Mouse (Mus musculus) neural tube, embryonic 13.5 days (tissue): Measurements from ENCODE around the gene Iglon5. TPM values are rescaled to one million over a fixed set of nuclear protein-coding genes. Genes with fewer than 3 reads are reported as not detected.
A peak's percentile ranks its signal among the peaks of the same experiment; 100 is the strongest.

Experiments used
- ATAC-seq: fragments of 200-750 bp; cut with Nextera tagmentation; 2 replicates; pipeline ENCODE4 v1.8.0; 2017; ENCODE audit warnings: low read depth, mild to moderate bottlenecking, moderate TSS enrichment, moderate library complexity
- H3K27ac ChIP-seq: fragments of 300-500 bp; sonication (generic); replicated peaks from 2 replicates; pipeline ENCODE4 v1.5.1; 2015; ENCODE audit warnings: moderate library complexity, mild to moderate bottlenecking, inconsistent platforms
- H3K27me3 ChIP-seq: fragments of 300-500 bp; sonication (generic); 2 replicates; pipeline ENCODE4 v1.6.1; 2015; ENCODE audit warnings: mild to moderate bottlenecking, inconsistent platforms
- H3K36me3 ChIP-seq: fragments of 300-500 bp; sonication (generic); 2 replicates; pipeline ENCODE4 v1.6.1; 2015; ENCODE audit warnings: mild to moderate bottlenecking, inconsistent platforms
- H3K4me1 ChIP-seq: fragments of 300-500 bp; sonication (generic); replicated peaks from 2 replicates; pipeline ENCODE4 v1.6.1; 2015; ENCODE audit warnings: inconsistent platforms
- H3K4me2 ChIP-seq: fragments of 300-500 bp; sonication (generic); 2 replicates; pipeline ENCODE4 v1.6.1; 2015; ENCODE audit warnings: inconsistent platforms, mild to moderate bottlenecking, moderate library complexity
- H3K4me3 ChIP-seq: fragments of 300-500 bp; sonication (generic); 2 replicates; pipeline ENCODE4 v1.5.1; 2015; ENCODE audit warnings: mild to moderate bottlenecking, inconsistent platforms
- H3K9ac ChIP-seq: fragments of 300-500 bp; sonication (generic); 2 replicates; pipeline ENCODE4 v1.6.1; 2015; ENCODE audit warnings: moderate library complexity, mild to moderate bottlenecking, inconsistent platforms
- H3K9me3 ChIP-seq: fragments of 300-500 bp; sonication (generic); 2 replicates; pipeline ENCODE4 v1.6.1; 2016; ENCODE audit warnings: inconsistent platforms
- WGBS: fragments of 180-500 bp; shearing (Covaris S2); methylation state at CpG from one replicate; pipeline ENCODE4 v1.1.7; 2015; 5-methylcytosine and 5-hydroxymethylcytosine counted together
- polyA plus RNA-seq: library from polyadenylated mRNA; unstranded; fragments of >200 nt; fragmentation: Nextera tagmentation; extraction: Ambion mirVana; gene quantifications from 2 replicates; pipeline ENCODE4 v1.2.1, GENCODE M21; 2015

Iglon5 gene
- polyA plus RNA-seq, 1 experiment from 2014 or later = 8.6 TPM

DNA sequence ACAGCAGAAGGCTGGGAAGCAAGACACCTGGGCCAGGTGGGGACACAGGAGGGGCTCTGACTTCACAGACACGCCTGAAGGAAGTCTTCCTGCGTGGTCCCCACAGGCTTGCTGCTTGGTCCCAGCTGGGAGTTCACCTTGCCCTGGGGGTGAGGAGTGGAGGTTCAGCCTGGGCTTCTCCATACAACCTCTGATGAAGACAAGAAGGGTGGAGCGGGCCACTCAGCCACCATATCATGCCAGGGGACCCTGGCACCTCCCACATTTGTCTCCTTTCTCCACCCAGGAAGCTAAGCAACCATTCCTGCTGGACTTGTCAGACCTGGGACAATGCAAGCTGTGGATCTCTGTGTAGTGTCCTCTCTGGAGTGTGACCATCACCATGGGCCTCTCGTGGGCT lies 27.0 kb downstream of the Iglon5 start, which contains the start of gene Vsig10l:
TSS of gene Vsig10l (plus strand) at position 301 of the 400 bp plus-strand sequence.
- WGBS = 77% methylated on average over 4 of the region's 4 CpGs
- Histone ChIP-seq H3K4me1 (peaks cover 23% of the 10 kb centered on the region), H3K4me2 (no peak within 1 kb of the TSS), H3K4me3 (no peak within 1 kb of the TSS), H3K27me3 (peaks cover 55% of the 10 kb centered on the region), H3K9ac (no peak within 1 kb of the TSS), H3K9me3 (no peaks in the 10 kb centered on the region), H3K36me3 (peaks cover 5% of the 10 kb centered on the region; the same call in 1 of the 2 replicates), H3K27ac (no peak within 1 kb of the TSS)
- ATAC-seq = no peak

DNA sequence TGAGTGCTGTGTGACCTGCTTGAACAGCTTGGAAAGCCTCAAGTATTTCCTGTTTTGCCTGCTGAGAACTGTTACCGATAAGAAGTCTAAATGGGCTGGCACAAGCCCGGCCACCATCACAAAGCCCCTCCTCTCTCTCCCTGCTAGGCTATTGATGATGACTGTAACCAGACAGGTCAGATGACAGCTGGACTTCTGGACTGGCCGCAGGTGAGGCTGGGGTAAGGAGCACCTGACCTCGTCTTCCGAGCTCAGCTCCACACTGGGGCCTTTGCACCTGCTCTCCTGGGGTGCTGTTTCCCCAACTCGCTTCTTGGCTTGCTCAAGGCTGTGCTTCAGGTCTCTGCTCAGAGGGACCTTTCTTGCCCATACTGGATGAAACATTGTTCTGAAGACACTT lies 35.5 kb downstream of the Iglon5 start:
- Histone ChIP-seq H3K4me3 (no peak overlapping the region), H3K4me1 (no peaks in the 10 kb centered on the region), H3K9ac (no peak overlapping the region), H3K27me3 (no peaks in the 10 kb centered on the region), H3K36me3 (peaks cover 61% of the 10 kb centered on the region), H3K4me2 (no peak overlapping the region), H3K27ac (no peak overlapping the region), H3K9me3 (no peaks in the 10 kb centered on the region)
- ATAC-seq = no peak
- WGBS = 91% methylated on average over 6 of the region's 6 CpGs

DNA sequence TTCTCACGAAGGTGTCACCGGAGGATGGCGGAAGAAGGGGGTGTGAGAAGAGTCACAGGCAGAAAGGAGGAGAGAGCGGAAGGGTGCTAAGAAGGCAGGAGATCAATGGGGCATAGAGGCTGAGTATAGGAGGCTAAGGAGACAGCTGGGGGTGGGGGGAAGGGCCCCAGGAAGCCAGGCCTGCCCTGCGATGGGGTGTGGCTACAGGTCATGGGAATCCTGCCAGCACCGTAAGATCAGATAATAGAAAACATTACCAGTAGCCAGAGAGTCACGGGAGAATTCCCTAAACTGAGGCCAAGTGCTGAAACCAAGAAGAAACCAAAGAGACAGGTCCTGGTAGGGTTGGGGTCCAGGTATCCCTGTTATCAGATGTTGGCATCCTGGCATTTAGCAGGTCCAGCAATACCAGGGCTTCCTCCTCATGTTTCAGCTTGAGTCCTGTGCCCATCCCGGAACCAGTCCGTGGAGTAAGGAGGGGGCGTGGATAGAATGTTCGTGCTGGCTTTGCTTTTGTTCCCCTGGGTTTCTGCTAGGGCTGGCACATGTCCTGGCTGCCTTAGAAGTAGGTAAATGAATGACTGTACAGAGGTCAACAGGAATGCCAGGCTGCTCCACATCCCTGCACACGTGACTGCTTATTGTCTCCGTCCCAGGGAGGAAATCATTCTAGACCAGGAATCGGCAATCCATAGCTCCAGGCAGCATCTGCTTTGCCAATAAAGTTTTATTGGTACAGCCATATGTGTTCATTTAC lies 36.1 kb downstream of the Iglon5 start:
- Histone ChIP-seq H3K4me3 (no peak overlapping the region), H3K27me3 (no peaks in the 10 kb centered on the region), H3K9ac (no peak overlapping the region), H3K4me2 (no peak overlapping the region), H3K36me3 (peaks cover 61% of the 10 kb centered on the region), H3K9me3 (no peaks in the 10 kb centered on the region), H3K27ac (no peak overlapping the region), H3K4me1 (no peaks in the 10 kb centered on the region)
- 90% methylated on average over 14 of the region's 14 CpGs for WGBS
- ATAC-seq = no peak

DNA sequence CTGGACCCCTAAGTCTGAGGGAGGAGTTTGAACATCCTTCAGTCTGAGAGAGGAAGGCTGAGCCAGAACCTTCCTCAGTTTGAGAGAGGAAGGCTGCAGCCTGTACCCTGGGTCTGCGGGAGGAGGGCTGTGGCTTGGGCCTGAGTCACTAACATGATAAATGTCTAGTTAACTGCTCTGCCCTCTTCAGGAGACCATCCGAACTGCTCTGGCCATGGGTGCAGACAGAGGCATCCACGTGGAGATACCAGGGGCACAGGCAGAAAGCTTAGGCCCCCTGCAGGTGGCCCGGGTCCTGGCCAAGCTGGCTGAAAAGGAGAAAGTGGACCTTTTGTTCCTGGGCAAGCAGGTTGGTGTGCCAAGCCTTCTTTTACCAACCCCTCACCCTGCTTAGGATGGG lies 37.3 kb downstream of the Iglon5 start:
- WGBS = 60% methylated on average over 4 of the region's 4 CpGs
- no peak for ATAC-seq
- Histone ChIP-seq H3K4me1 (no peaks in the 10 kb centered on the region), H3K9ac (no peak overlapping the region), H3K27ac (no peak overlapping the region), H3K4me2 (no peak overlapping the region), H3K4me3 (no peak overlapping the region), H3K27me3 (no peaks in the 10 kb centered on the region), H3K9me3 (no peaks in the 10 kb centered on the region), H3K36me3 (peaks cover 54% of the 10 kb centered on the region)

DNA sequence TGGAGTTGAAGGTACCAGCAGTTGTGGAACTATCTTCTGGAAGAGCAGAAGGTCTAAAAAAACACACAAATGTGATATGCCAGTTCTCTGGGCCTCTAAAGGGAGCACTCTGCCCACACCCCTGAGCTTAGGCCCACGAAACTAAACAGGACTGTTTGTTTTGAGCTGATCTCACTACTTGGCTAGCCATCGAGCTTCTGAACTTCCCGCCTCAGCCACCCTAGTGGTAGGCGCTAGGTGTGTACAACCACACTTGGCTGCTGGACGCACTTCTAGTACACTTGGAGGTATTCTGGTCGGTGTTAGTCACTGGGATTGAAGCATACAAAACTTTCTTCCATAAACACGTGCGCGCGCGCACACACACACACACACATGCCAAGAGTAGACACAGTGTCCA lies 38.1 kb downstream of the Iglon5 start:
- Histone ChIP-seq H3K4me2 (no peak overlapping the region), H3K9ac (no peak overlapping the region), H3K9me3 (no peaks in the 10 kb centered on the region), H3K27ac (no peak overlapping the region), H3K27me3 (no peaks in the 10 kb centered on the region), H3K4me1 (no peaks in the 10 kb centered on the region), H3K36me3 (peaks cover 45% of the 10 kb centered on the region), H3K4me3 (no peak overlapping the region)
- no peak for ATAC-seq
- 96% methylated on average over 11 of the region's 11 CpGs for WGBS

DNA sequence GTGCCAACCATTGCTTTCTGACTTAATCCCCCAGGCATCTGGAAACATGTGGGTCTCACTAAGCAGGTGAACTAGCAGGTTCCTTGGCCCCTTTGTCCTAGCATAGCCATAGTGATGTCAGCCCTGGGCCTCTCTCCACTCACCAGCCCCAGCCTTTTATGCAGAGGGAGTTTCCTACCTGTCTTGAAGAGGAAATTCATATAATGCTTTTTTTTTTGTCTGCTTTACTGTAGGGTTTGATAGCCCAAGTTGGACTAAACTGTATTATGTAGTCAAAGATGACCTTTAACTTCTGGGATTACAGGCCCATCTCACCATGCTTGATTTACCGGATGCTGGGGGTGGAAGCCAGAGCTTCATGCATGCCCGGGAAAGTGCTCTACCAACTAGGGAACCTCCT lies 40.1 kb downstream of the Iglon5 start:
- H3K4me3 ChIP-seq = no peak overlapping the region
- WGBS = 94% methylated on average over 2 of the region's 2 CpGs
- peaks cover 4% of the 10 kb centered on the region for H3K4me1 ChIP-seq
- no peak overlapping the region for H3K9ac ChIP-seq
- no peaks in the 10 kb centered on the region for H3K27me3 ChIP-seq
- no peaks in the 10 kb centered on the region for H3K9me3 ChIP-seq
- ATAC-seq = no peak
- H3K4me2 ChIP-seq = no peak overlapping the region
- no peak overlapping the region for H3K27ac ChIP-seq
- H3K36me3 ChIP-seq = peaks cover 26% of the 10 kb centered on the region

DNA sequence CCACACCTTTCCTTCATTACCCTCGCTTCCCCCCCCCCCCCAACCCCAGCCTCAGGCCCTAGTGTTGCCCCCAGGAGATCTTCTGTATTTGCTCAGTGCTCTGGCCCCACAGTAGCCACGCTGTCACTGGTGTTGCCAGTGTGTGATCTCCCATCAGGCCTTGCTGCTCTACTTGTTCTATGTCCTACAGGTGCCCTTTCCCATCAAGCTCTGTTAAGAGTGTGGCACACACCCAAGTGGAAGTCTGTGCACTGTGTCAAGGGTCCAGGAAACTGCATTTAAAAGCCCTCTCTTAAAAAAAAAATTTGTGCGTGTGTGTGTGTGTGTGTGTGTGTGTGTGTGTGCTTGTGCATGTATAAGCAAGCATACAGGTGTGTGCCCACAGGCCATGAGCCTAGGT lies 41.6 kb downstream of the Iglon5 start:
- Histone ChIP-seq H3K36me3 (peaks cover 10% of the 10 kb centered on the region), H3K4me2 (no peak overlapping the region), H3K4me3 (no peak overlapping the region), H3K27ac (no peak overlapping the region), H3K27me3 (no peaks in the 10 kb centered on the region), H3K9me3 (no peaks in the 10 kb centered on the region), H3K9ac (no peak overlapping the region), H3K4me1 (peaks cover 11% of the 10 kb centered on the region)
- WGBS = 82% methylated on average over 3 of the region's 3 CpGs
- ATAC-seq = no peak

DNA sequence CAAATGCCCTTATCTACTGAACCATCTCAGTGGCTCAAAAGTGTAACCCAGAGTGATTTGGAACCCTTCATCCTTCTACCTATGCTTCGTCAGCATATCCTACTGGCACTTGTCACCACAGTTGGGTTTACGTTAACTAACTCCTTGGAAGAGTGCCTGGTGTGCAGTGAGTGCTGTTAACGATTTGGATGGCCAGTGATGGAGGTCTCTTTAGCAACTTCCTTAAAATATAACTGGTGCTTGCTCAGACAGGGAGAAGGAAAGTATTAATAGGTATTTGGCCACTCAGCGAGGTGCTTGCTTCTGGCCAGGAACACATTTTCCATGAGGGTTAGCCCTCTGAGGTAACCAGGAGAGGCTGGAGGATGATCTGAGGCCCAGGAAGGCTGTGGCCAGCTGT lies 42.1 kb downstream of the Iglon5 start:
- Histone ChIP-seq H3K4me2 (no peak overlapping the region), H3K9ac (no peak overlapping the region), H3K27ac (no peak overlapping the region), H3K4me1 (peaks cover 16% of the 10 kb centered on the region), H3K36me3 (peaks cover 6% of the 10 kb centered on the region), H3K9me3 (no peaks in the 10 kb centered on the region), H3K4me3 (no peak overlapping the region), H3K27me3 (no peaks in the 10 kb centered on the region)
- 89% methylated on average over 4 of the region's 4 CpGs for WGBS
- ATAC-seq = no peak

DNA sequence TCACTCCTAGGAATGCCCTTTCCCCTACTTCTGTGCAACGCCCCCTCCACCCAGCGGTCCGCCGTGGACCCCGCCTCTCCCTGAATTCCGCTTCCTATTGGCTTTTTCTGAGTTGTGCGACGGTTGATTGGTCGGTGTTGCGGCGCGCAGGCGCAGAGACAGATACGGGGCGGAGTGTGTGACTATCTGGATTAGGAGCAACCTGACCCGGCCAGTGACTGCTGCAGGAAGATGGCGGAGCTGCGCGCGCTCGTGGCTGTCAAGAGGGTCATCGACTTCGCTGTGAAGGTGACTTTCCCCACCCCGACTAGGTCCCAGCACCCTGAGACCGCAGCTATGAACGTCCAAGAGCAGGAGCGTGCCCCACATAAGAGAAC lies 46.0 kb downstream of the Iglon5 start, which contains the start of the genes Etfb and Gm45233:
TSS of gene Etfb (plus strand) at position 167 of the 377 bp plus-strand sequence.
TSS of gene Gm45233 (plus strand) at position 212 of the 377 bp plus-strand sequence.
- peaks cover 10% of the 10 kb centered on the region; the same call in 1 of the 2 replicates for H3K27me3 ChIP-seq
- under 1% methylated on average over 27 of the region's 27 CpGs for WGBS
- no peaks in the 10 kb centered on the region for H3K36me3 ChIP-seq
- H3K9ac ChIP-seq = peak within 1 kb of the TSS; percentile 74
- no peaks in the 10 kb centered on the region for H3K9me3 ChIP-seq
- peak within 1 kb of the TSS; percentile 70 for H3K4me2 ChIP-seq
- peak within 1 kb of the TSS; percentile 94 for H3K27ac ChIP-seq
- peak within 1 kb of the TSS; percentile 55 for H3K4me3 ChIP-seq
- H3K4me1 ChIP-seq = peaks cover 22% of the 10 kb centered on the region
- peak; percentile 97 for ATAC-seq

DNA sequence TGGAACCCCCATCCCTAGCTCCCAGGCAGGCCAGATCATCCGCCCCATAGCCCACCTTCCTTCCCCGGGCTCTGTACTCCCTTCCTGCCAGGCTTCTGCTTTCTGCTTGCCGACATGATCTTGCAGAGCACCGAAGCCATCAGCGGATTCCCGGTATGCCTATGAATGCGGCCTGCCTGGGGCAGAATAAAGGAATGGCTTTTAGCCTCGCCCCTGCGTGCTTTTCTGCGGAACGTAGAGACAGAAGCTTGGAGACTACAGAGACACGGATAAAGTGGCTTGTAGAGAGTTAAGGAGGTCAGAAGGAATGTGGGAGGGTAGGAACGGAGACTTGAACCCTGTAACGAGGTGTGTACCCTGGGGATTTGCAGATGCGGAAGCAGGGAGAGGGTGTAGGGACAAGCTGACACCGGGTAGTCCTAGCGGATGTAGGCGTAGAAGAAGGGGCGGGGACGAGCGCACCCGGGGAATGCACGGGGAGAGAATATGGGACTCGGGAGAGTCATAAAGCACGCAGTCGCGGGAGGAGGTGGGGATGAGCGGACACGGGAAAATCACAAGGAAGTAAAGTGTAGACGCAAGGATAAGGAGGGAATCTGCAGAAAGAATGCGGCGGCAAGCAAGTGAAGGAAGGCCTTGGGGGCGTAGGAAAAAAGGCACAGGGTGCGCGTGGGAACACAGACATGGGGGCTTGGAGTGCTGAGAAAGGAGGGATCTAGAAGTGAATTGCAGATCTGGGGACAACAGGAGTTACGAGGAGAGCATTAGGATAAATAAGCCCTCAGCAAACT lies 46.6 kb downstream of the Iglon5 start:
- 1% methylated on average over 36 of the region's 36 CpGs for WGBS
- H3K4me1 ChIP-seq = peaks cover 22% of the 10 kb centered on the region
- ATAC-seq = peak; percentile 90

DNA sequence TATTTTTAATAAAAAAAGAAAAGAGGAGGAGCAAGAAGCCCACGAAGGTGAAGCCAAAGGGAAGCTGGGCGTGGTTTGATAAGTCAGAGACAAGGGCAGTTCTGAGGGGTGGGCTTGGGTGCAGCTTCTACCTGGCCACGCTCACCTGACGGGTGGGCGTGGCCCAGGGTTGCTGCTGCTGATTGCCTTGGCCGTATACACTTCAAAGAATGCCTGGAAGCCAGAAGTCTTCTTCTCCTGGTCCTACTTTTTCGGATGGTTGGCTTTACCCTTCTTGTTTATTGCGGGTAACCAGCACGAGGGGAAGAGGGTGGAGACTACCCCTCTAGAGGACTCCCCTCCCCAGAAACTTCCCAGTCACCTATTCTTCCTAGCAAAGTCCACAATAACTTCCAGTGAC lies 47.2 kb downstream of the Iglon5 start:
- peak overlapping the region; percentile 74 for H3K9ac ChIP-seq
- H3K4me1 ChIP-seq = peaks cover 22% of the 10 kb centered on the region
- WGBS = 16% methylated on average over 9 of the region's 9 CpGs
- no peaks in the 10 kb centered on the region for H3K36me3 ChIP-seq
- H3K27me3 ChIP-seq = peaks cover 10% of the 10 kb centered on the region
- no peaks in the 10 kb centered on the region for H3K9me3 ChIP-seq
- peak overlapping the region; percentile 70 for H3K4me2 ChIP-seq
- H3K27ac ChIP-seq = peak overlapping the region; percentile 94
- ATAC-seq = no peak; the same call in 1 of the 2 replicates
- H3K4me3 ChIP-seq = peak overlapping the region; percentile 55

More for the DNA sequence above, 46.6 kb downstream of the Iglon5 start:
- no peaks in the 10 kb centered on the region for H3K9me3 ChIP-seq
- peak overlapping the region; percentile 74 for H3K9ac ChIP-seq
- no peaks in the 10 kb centered on the region for H3K36me3 ChIP-seq
- H3K4me3 ChIP-seq = peak overlapping the region; percentile 55
- H3K27me3 ChIP-seq = peaks cover 10% of the 10 kb centered on the region
- peak overlapping the region; percentile 94 for H3K27ac ChIP-seq
- H3K4me2 ChIP-seq = peak overlapping the region; percentile 70

DNA sequence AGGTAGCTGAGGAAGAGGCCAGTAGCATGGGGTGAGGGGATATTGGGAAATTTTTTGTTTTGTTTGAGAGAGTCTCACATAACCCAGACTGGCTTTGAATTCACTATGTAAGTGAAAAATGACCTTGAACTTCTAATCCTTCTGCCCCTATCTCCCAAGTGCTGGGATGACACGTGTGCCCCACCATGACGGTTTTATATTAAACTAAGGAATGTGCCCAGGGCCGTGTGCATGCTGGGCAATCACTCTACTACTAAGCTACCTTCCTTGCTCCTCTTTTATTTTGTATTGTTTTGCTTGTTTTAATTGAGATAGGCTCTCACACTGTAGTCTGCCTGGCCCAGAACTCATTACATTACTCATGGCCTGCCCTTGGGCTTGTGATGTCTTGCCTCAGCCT lies 48.8 kb downstream of the Iglon5 start:
- no peak for ATAC-seq
- H3K27me3 ChIP-seq = peaks cover 10% of the 10 kb centered on the region
- no peaks in the 10 kb centered on the region for H3K9me3 ChIP-seq
- no peak overlapping the region for H3K4me2 ChIP-seq
- no peak overlapping the region for H3K4me3 ChIP-seq
- 88% methylated on average over 3 of the region's 3 CpGs for WGBS
- H3K36me3 ChIP-seq = no peaks in the 10 kb centered on the region
- no peak overlapping the region for H3K9ac ChIP-seq
- H3K4me1 ChIP-seq = peaks cover 22% of the 10 kb centered on the region
- no peak overlapping the region for H3K27ac ChIP-seq
